Mouse (Mus musculus) hindbrain, postnatal 0 days (tissue): ENCODE data around the gene Nebl. TPM values are rescaled to one million over a fixed set of nuclear protein-coding genes. Genes with fewer than 3 reads are reported as not detected.
"Not testable (repeated sequence)": the region's sequence is repeated elsewhere in the genome, so short reads cannot be mapped to it uniquely, and the experiment has no call there.

ENCODE experiments used
- ATAC-seq: fragments of 200-750 bp; cut with Nextera tagmentation; 2 replicates; pipeline ENCODE4 v1.8.0; 2017; ENCODE audit warnings: mild to moderate bottlenecking, moderate TSS enrichment, moderate library complexity
- DNase-seq: peaks from one replicate; pipeline ENCODE4 v3.0.0-alpha.2; 2015; ENCODE audit warnings: low spot score
- H3K27ac ChIP-seq: fragments of 300-500 bp; sonication (generic); 2 replicates; pipeline ENCODE4 v1.5.1; 2014; ENCODE audit warnings: mild to moderate bottlenecking
- H3K27me3 ChIP-seq: fragments of 300-500 bp; sonication (generic); 2 replicates; pipeline ENCODE4 v1.6.1; 2014; ENCODE audit warnings: low read length, mixed read lengths; ENCODE audit not compliant: insufficient read depth
- H3K36me3 ChIP-seq: fragments of 300-500 bp; sonication (generic); 2 replicates; pipeline ENCODE4 v1.6.1; 2014; ENCODE audit warnings: low read length, mixed read lengths; ENCODE audit not compliant: insufficient read depth
- H3K4me1 ChIP-seq: fragments of 300-500 bp; sonication (generic); 2 replicates; pipeline ENCODE4 v1.6.1; 2014; ENCODE audit warnings: antibody characterized with exemption, low read length, mixed read lengths; ENCODE audit not compliant: insufficient read depth
- H3K4me2 ChIP-seq: fragments of 300-500 bp; sonication (generic); 2 replicates; pipeline ENCODE4 v1.6.1; 2014; ENCODE audit warnings: low read depth, mild to moderate bottlenecking, low read length, moderate library complexity, mixed read lengths
- H3K4me3 ChIP-seq: fragments of 300-500 bp; sonication (generic); 2 replicates; pipeline ENCODE4 v1.5.1; 2014; ENCODE audit warnings: low read length
- H3K9ac ChIP-seq: fragments of 300-500 bp; sonication (generic); replicated peaks from 2 replicates; pipeline ENCODE4 v1.6.1; 2014; ENCODE audit warnings: mild to moderate bottlenecking, low read length, moderate library complexity, mixed read lengths
- H3K9me3 ChIP-seq: fragments of 300-500 bp; sonication (generic); 2 replicates; pipeline ENCODE4 v1.6.1; 2016; ENCODE audit warnings: low read length, mixed read lengths
- CTCF ChIP-seq: IDR thresholded peaks from 2 replicates; pipeline ENCODE4 v1.5.1; 2016; ENCODE audit warnings: antibody characterized with exemption, control low read depth, low read depth
- WGBS: fragments of 180-500 bp; shearing (Covaris S2); extraction: QIAGEN DNeasy Blood & Tissue Kit; methylation state at CpG from one replicate; pipeline ENCODE4 v1.1.7; 2014; 5-methylcytosine and 5-hydroxymethylcytosine counted together
- microRNA-seq, 2 experiments: library from miRNA; unstranded; fragments of <30 nt; microRNA quantifications; one replicate each; pipeline ENCODE4; 2016
- polyA plus RNA-seq: library from polyadenylated mRNA; unstranded; fragments of >200 nt; fragmentation: Nextera tagmentation; extraction: Ambion mirVana; gene quantifications from 2 replicates; pipeline ENCODE4 v1.2.1, GENCODE M21; 2015
- total RNA-seq: library from RNA; depleted of rRNA; stranded (reverse); fragments of >200 nt; gene quantifications from 2 replicates; pipeline ENCODE4 v1.2.3, GENCODE M21; 2014

Gene Nebl
- total and polyA plus RNA-seq, 2 experiments from 2014 or later = 15.4 to 25.8 TPM

- 69% methylated on average over 1 of the region's 1 CpGs for WGBS
- H3K4me3 ChIP-seq = no peak overlapping the region
- no peak for DNase-seq
- H3K9me3 ChIP-seq = no peaks in the 10 kb centered on the region
- TF ChIP-seq CTCF = no peak
- no peaks in the 10 kb centered on the region for H3K4me1 ChIP-seq
- no peaks in the 10 kb centered on the region for H3K27me3 ChIP-seq
- ATAC-seq = no peak
- no peak overlapping the region for H3K27ac ChIP-seq
- no peaks in the 10 kb centered on the region for H3K36me3 ChIP-seq
- H3K4me2 ChIP-seq = no peak overlapping the region
- no peak overlapping the region for H3K9ac ChIP-seq
Observed at GRCm38 (mm10) chr2:17297496-17297895, 433.8 kb downstream of the Nebl start.

- not testable (repeated sequence) for ATAC-seq, H3K4me2 ChIP-seq, H3K4me3 ChIP-seq, H3K27ac ChIP-seq, H3K9ac ChIP-seq, H3K4me1 ChIP-seq, DNase-seq, H3K36me3 ChIP-seq, H3K27me3 ChIP-seq, H3K9me3 ChIP-seq
- WGBS = 94% methylated on average over 4 of the region's 5 CpGs
Observed at GRCm38 (mm10) chr2:17295257-17295656, 436.0 kb downstream of the Nebl start.

Small RNA genes lying within 50 kb of the gene (microRNA-seq; reads per million reads assigned to microRNA genes)
- 0 reads per million in 2 experiments for gene Mir6419
